Mouse (Mus musculus): ENCODE measurements around the gene March9. TPM values are rescaled to one million over a fixed set of nuclear protein-coding genes. Genes with fewer than 3 reads are reported as not detected.
A peak's percentile ranks its signal among the peaks of the same experiment; 100 is the strongest.

Gene March9
- polyA plus RNA-seq, 2 experiments, result 2.7 to 8.6 TPM

DNA sequence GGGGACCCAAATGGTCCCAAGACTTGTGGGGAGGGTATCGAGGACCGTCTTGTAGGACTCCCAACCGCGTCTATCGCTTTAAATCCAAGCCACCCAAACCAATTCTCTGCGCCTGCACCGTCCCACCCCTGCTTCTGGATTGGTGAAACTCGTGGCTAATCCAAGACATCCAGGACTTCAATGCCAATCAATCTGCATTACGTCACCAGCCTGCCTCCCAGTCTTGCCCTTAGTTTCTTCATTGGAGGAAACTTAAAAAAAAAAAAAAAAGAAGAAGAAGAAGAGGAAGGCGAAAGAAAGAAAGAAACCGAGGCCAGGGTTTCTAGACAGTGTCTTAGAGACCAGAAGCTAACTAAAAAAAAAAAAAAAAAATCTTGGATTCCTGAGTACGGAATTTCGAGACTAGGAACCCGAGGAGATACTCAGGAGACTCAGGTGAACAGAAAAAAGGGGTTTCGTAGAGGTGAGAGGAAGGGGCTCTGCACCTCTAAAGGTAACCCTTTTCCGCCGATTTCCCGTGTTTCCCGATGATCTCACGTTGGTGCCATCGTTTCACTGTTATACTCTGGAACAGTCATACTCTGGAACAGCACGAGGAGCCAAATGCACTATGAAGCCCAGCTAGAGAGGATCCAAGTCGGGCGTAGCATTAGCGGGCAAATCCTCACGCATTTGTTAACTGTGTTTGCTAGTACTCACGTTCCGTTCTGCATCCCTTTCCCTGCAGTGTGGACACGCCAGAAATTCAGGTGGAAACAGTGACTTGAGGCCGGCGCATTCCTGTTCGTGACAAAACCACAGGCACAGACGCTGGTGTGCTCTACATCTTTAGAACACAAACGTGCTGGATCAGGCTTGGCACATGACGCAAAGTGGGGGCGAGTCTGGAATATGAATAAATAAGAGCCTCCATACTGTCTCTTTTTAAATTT is 10.5 kb upstream of the March9 start, which contains the start of gene Tspan31:
TSS of gene Tspan31 (minus strand) at position 75 of the 932 bp plus-strand sequence.
- Histone ChIP-seq H3K9ac (ENCODE audit: low read depth, low read length, severe bottlenecking) (peak within 1 kb of the TSS; percentile 61), H3K36me3 (ENCODE audit: control insufficient read depth, insufficient read depth, low read length) (peaks cover 32% of the 10 kb centered on the region), H3K27ac (replicated peaks; ENCODE audit: low read depth, low read length) (peak within 1 kb of the TSS; percentile 88), H3K4me1 (ENCODE audit: control insufficient read depth, insufficient read depth, low read length) (peaks cover 16% of the 10 kb centered on the region; the same call in 1 of the 2 replicates), H3K9me3 (ENCODE audit: control insufficient read depth, low read length) (no peaks in the 10 kb centered on the region), H3K4me2 (replicated peaks; ENCODE audit: low read depth, low read length, severe bottlenecking) (peak within 1 kb of the TSS; percentile 87), H3K4me3 (replicated peaks; ENCODE audit: low read length) (peak within 1 kb of the TSS; percentile 65), H3K27me3 (ENCODE audit: control insufficient read depth, insufficient read depth, low read length) (no peaks in the 10 kb centered on the region)
- peak; percentile 92; the same call in 1 of the 2 replicates for TF ChIP-seq POLR2A (IDR thresholded peaks at IDR 0.05; ENCODE audit: borderline replicate concordance, extremely low read depth, insufficient read depth, insufficient read length)
- WGBS, result 2% methylated on average over 36 of the region's 36 CpGs
- peak; percentile 92 for ATAC-seq (ENCODE audit: low FRiP score, low read depth)
- DNase-seq (ENCODE audit: low spot score), result peak; percentile 99

DNA sequence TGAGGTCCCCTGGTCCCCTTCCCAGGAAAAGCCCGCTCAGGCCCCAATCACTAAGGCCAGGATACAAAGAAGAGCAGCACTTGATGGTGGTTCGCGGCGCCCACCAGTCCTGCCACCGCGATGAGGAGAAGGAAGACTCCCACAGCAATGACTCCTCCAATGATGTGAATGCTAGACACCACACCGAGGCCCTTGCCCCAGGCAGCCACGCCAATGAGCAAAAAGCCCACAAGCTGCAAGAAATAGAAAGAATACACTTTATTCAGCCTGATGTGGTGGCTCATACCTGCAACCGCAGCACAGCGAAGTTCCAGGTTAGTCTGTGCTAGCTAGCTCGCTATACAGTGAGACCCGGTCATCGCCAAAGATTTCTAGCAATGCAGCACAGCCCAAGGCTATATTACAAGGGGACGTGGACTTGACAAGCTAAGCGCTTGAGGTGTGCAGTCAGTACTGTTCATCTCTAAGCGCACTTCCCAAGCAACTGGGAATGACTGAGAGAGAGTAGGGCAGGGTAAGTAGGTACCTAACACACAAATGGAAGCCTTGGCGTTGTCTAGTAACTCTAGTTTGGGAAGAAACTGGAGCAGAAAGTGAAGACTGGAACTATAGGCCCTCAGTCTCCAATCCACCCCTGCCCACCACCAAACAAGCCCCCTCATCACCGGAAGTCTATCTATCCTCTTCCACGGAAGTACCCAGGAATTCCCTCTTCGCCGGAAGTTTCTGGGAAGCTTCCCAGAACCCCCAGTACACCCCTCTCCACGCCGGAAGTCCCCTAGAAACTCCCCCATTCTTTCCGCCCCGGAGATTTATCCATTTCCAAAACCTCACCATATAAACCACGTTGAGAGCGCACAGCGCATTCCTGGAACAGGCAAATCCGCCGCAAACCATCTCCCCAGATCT is 9.6 kb upstream of the March9 start:
- 8% methylated on average over 30 of the region's 30 CpGs for WGBS
- peak; percentile 79 for DNase-seq (ENCODE audit: low spot score)
- no peak for TF ChIP-seq POLR2A (IDR thresholded peaks at IDR 0.05; ENCODE audit: borderline replicate concordance, extremely low read depth, insufficient read depth, insufficient read length)
- H3K9ac ChIP-seq (ENCODE audit: low read depth, low read length, severe bottlenecking), result peak overlapping the region; percentile 61
- H3K4me1 ChIP-seq (ENCODE audit: control insufficient read depth, insufficient read depth, low read length), result peaks cover 20% of the 10 kb centered on the region; the same call in 1 of the 2 replicates
- H3K9me3 ChIP-seq (ENCODE audit: control insufficient read depth, low read length), result no peaks in the 10 kb centered on the region
- ATAC-seq (ENCODE audit: low FRiP score, low read depth), result peak; percentile 73
- H3K27ac ChIP-seq (replicated peaks; ENCODE audit: low read depth, low read length), result peak overlapping the region; percentile 88
- peak overlapping the region; percentile 65 for H3K4me3 ChIP-seq (replicated peaks; ENCODE audit: low read length)
- peaks cover 42% of the 10 kb centered on the region for H3K36me3 ChIP-seq (ENCODE audit: control insufficient read depth, insufficient read depth, low read length)
- H3K4me2 ChIP-seq (replicated peaks; ENCODE audit: low read depth, low read length, severe bottlenecking), result peak overlapping the region; percentile 87
- no peaks in the 10 kb centered on the region for H3K27me3 ChIP-seq (ENCODE audit: control insufficient read depth, insufficient read depth, low read length)

DNA sequence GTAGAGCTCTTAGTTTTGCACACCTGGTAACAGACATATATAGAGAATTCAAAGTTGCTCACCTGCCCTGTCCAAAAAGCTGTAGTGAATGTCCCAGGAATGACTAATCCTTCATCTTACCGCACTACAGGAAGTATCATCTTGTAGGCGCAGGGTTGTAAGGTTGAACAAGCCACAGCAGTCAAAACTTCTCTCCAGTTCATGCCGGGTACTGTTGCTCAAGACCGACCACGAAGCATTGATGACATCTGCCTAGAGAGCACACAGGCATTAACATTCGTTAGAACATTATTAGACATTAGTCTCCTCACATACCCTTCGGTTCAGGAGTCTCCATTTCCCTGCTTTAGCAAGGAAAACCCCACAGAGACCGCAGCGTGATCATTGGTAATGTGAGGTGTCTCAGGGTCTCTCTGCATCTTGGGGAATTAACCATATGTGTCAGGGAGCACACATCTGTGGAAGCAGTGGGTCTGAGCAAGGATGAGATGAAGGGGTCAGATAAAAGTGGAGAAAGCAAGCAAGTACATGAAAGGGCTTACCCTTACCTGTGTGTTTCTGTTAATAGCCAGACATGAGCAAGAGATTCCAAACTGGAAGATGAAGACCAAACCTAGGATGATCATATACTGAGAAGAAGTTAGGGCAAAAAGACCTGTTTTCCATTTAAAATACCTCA is 8.5 kb upstream of the March9 start:
- Histone ChIP-seq H3K4me3 (replicated peaks; ENCODE audit: low read length) (peak overlapping the region; percentile 65; the same call in 1 of the 2 replicates), H3K9me3 (ENCODE audit: control insufficient read depth, low read length) (no peaks in the 10 kb centered on the region), H3K9ac (ENCODE audit: low read depth, low read length, severe bottlenecking) (peak overlapping the region; percentile 61; the same call in 1 of the 2 replicates), H3K4me2 (replicated peaks; ENCODE audit: low read depth, low read length, severe bottlenecking) (peak overlapping the region; percentile 87), H3K4me1 (ENCODE audit: control insufficient read depth, insufficient read depth, low read length) (peaks cover 20% of the 10 kb centered on the region; the same call in 1 of the 2 replicates), H3K27ac (replicated peaks; ENCODE audit: low read depth, low read length) (no peak overlapping the region), H3K27me3 (ENCODE audit: control insufficient read depth, insufficient read depth, low read length) (no peaks in the 10 kb centered on the region), H3K36me3 (ENCODE audit: control insufficient read depth, insufficient read depth, low read length) (peaks cover 44% of the 10 kb centered on the region)
- WGBS, result 70% methylated on average over 9 of the region's 9 CpGs
- ATAC-seq (ENCODE audit: low FRiP score, low read depth) (no peak), DNase-seq (ENCODE audit: low spot score) (no peak)
- no peak for TF ChIP-seq POLR2A (IDR thresholded peaks at IDR 0.05; ENCODE audit: borderline replicate concordance, extremely low read depth, insufficient read depth, insufficient read length)

DNA sequence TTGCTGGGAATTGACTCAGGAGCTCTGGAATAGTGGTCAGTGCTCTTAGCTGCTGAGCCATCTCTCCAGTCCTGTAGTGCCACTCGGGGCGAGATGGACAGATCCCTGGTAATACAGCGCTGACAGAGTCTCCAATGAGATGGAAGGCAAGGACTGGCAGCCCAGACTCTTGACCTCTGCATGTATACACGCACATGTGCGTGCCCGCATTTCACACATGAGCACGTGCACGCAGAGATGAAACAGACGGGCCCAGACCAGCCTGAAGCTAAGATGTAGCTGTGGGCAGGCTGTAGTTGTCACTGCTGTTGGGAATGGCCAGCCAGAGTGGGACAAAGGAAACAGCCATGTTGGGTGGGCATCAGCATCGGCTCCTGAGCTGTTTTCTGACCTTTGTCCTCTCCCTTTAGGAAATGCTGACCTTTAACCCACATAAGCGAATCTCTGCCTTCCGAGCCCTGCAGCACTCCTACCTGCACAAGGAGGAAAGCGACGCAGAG is 6.6 kb upstream of the March9 start:
- no peak for TF ChIP-seq POLR2A (IDR thresholded peaks at IDR 0.05; ENCODE audit: borderline replicate concordance, extremely low read depth, insufficient read depth, insufficient read length)
- Histone ChIP-seq H3K9ac (ENCODE audit: low read depth, low read length, severe bottlenecking) (no peak overlapping the region), H3K4me1 (ENCODE audit: control insufficient read depth, insufficient read depth, low read length) (peaks cover 20% of the 10 kb centered on the region; the same call in 1 of the 2 replicates), H3K9me3 (ENCODE audit: control insufficient read depth, low read length) (no peaks in the 10 kb centered on the region), H3K27me3 (ENCODE audit: control insufficient read depth, insufficient read depth, low read length) (no peaks in the 10 kb centered on the region), H3K36me3 (ENCODE audit: control insufficient read depth, insufficient read depth, low read length) (peaks cover 44% of the 10 kb centered on the region), H3K4me3 (replicated peaks; ENCODE audit: low read length) (no peak overlapping the region), H3K27ac (replicated peaks; ENCODE audit: low read depth, low read length) (no peak overlapping the region), H3K4me2 (replicated peaks; ENCODE audit: low read depth, low read length, severe bottlenecking) (no peak overlapping the region)
- DNase-seq (ENCODE audit: low spot score) (no peak), ATAC-seq (ENCODE audit: low FRiP score, low read depth) (no peak)
- 87% methylated on average over 14 of the region's 14 CpGs for WGBS
